Mouse (Mus musculus) yolk sac, embryonic 10.5 days (tissue): ENCODE measurements around the gene Irf2.

Experiments used
- DNase-seq: peaks from one replicate; pipeline ENCODE4 v3.0.0-alpha.2; 2017; ENCODE audit warnings: low spot score

Irf2 gene

GRCm38 (mm10) chr8:46758131-46758530, 18.6 kb downstream of the Irf2 start:
- DNase-seq: no peak

GRCm38 (mm10) chr8:46758676-46759075, 19.1 kb downstream of the Irf2 start:
- DNase-seq: no peak

GRCm38 (mm10) chr8:46759562-46759961, 20.0 kb downstream of the Irf2 start:
- no peak for DNase-seq

- no peak for DNase-seq
These were observed 21.2 kb downstream of the Irf2 start for GRCm38 (mm10) chr8:46760701-46761100.

- no peak for DNase-seq
These were observed 21.9 kb downstream of the Irf2 start for GRCm38 (mm10) chr8:46761454-46761853.

GRCm38 (mm10) chr8:46769408-46770180, 30.1 kb downstream of the Irf2 start:
- DNase-seq: no peak

- DNase-seq: no peak
These were observed 31.5 kb downstream of the Irf2 start for GRCm38 (mm10) chr8:46770905-46771516.

- no peak for DNase-seq
These were observed 33.3 kb downstream of the Irf2 start for GRCm38 (mm10) chr8:46772801-46773200.

- DNase-seq: peak; percentile 16
These were observed 38.4 kb downstream of the Irf2 start for GRCm38 (mm10) chr8:46777760-46778460.

- DNase-seq: no peak
These were observed 41.6 kb downstream of the Irf2 start for GRCm38 (mm10) chr8:46781067-46781657.

GRCm38 (mm10) chr8:46782254-46782653, 42.7 kb downstream of the Irf2 start:
- DNase-seq: no peak

- no peak for DNase-seq
These were observed 45.5 kb downstream of the Irf2 start for GRCm38 (mm10) chr8:46785070-46785469.

GRCm38 (mm10) chr8:46785926-46786325, 46.4 kb downstream of the Irf2 start:
- DNase-seq: no peak

- DNase-seq: no peak
These were observed 49.8 kb downstream of the Irf2 start for GRCm38 (mm10) chr8:46789091-46789881.

- DNase-seq: no peak
These were observed 52.3 kb downstream of the Irf2 start for GRCm38 (mm10) chr8:46791664-46792371.

GRCm38 (mm10) chr8:46792653-46793052, 53.1 kb downstream of the Irf2 start:
- peak; percentile 17 for DNase-seq

- no peak for DNase-seq
These were observed 53.7 kb downstream of the Irf2 start for GRCm38 (mm10) chr8:46793248-46793647.

GRCm38 (mm10) chr8:46794317-46794716, 54.8 kb downstream of the Irf2 start:
- DNase-seq: no peak

- DNase-seq: no peak
These were observed 59.7 kb downstream of the Irf2 start for GRCm38 (mm10) chr8:46799212-46799611.

- DNase-seq: peak; percentile 8
These were observed 60.2 kb downstream of the Irf2 start for GRCm38 (mm10) chr8:46799706-46800105.

- peak; percentile 74 for DNase-seq
These were observed 61.7 kb downstream of the Irf2 start for GRCm38 (mm10) chr8:46801153-46801684.
